Mouse (Mus musculus): ENCODE data around the gene Lbhd2. TPM values are rescaled to one million over a fixed set of nuclear protein-coding genes. Genes with fewer than 3 reads are reported as not detected.

Lbhd2 gene
- polyA plus RNA-seq, 1 experiment from 2014 or later: 0.26 TPM

DNA sequence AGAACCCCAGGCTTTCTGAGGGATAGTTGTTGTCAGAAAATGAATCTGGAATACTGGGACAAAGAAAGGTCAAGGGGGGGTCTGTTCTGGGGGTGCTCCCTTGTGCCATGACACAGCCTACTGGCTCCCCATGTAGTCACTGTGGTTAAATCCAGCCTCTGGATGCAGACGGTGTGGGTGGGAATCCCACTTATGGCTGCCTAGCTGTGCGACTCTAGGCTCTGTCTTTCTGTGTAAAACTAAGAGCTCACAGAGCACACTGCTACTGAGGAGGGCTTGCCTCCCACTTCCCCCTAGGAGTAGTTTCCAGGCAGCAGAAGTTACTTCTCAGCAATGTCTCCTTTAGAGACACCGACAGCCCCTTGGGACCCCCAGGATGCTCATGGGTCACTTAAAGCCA, 29.6 kb downstream of the Lbhd2 start:
- ATAC-seq (ENCODE audit: low FRiP score): no peak

DNA sequence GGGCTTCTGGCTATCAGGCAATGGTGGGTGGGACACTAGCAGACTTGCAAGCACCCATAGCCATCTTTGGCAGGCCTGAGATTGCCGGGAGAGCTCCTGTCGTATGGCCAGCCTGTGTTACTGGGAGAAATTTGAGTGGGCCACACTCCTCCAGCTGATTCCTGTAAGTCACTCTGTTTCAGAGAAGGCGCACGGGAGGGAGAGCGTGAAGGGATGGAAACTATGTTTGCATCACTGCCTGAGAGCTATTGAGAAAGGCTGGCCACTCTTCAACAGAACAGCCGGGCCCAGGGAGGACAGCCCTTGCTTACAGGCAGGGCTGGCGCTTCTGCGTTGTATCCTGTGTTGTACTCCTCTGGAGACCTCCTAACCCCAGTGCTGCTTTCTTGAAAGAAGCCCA, 30.0 kb downstream of the Lbhd2 start:
- H3K4me1 ChIP-seq (replicated peaks): peaks cover 16% of the 10 kb centered on the region
- H3K27me3 ChIP-seq: peaks cover 63% of the 10 kb centered on the region
- no peak for ATAC-seq (ENCODE audit: low FRiP score)
- H3K9ac ChIP-seq: no peak overlapping the region
- H3K9me3 ChIP-seq: no peaks in the 10 kb centered on the region
- no peak overlapping the region for H3K4me3 ChIP-seq
- no peak overlapping the region for H3K27ac ChIP-seq
- no peaks in the 10 kb centered on the region for H3K36me3 ChIP-seq
- WGBS: 78% methylated on average over 8 of the region's 8 CpGs
- H3K4me2 ChIP-seq: no peak overlapping the region

More for the DNA sequence above, 29.6 kb downstream of the Lbhd2 start:
- Histone ChIP-seq H3K36me3 (no peaks in the 10 kb centered on the region), H3K4me1 (replicated peaks) (peaks cover 16% of the 10 kb centered on the region), H3K9ac (no peak overlapping the region), H3K4me3 (no peak overlapping the region), H3K27me3 (peaks cover 63% of the 10 kb centered on the region), H3K27ac (no peak overlapping the region), H3K4me2 (no peak overlapping the region), H3K9me3 (no peaks in the 10 kb centered on the region)
- 76% methylated on average over 3 of the region's 3 CpGs for WGBS

DNA sequence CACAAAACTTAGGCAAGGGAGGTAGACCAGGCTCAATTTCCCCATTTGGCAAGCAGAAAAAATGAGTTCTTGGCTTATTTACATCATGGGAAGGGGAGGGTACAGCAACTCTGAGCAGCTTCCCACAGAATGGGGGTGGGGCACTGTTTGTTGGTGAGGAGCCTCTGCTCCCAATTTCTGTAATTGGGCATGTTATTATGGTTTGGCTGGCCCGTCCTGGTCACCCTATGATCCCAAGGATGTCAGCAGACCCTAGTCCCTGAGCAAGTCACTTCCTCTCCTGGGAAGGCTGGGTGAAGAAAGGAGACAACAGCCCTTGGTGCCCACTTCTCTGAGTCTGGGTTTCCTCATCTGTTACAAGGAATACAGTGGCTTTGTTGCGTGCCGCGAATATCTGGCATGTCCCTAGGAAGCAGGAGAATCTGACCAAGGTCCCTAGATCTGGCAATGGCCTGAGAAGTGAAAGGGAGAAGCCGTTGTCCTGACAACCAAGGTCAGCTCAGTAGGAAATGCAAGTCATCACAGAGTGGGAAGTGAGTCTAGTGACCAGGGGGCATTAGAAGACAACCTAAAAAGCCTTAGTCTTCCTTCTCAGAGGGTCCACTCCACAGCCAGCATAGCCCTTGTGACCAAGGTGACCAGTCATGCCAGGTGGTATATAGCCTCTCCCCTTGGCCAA, 30.8 kb downstream of the Lbhd2 start:
- 81% methylated on average over 5 of the region's 5 CpGs for WGBS
- H3K27me3 ChIP-seq: peaks cover 63% of the 10 kb centered on the region

GRCm38 (mm10) chr12:111438850-111439249, 32.2 kb downstream of the Lbhd2 start:
- H3K27me3 ChIP-seq: peaks cover 69% of the 10 kb centered on the region
- H3K9me3 ChIP-seq: no peaks in the 10 kb centered on the region
- no peak overlapping the region for H3K4me2 ChIP-seq
- no peak overlapping the region for H3K4me3 ChIP-seq
- peaks cover 26% of the 10 kb centered on the region for H3K4me1 ChIP-seq (replicated peaks)
- H3K9ac ChIP-seq: no peak overlapping the region
- no peak overlapping the region for H3K27ac ChIP-seq
- no peaks in the 10 kb centered on the region for H3K36me3 ChIP-seq
- 85% methylated on average over 6 of the region's 6 CpGs for WGBS
- no peak for ATAC-seq (ENCODE audit: low FRiP score)

More for the DNA sequence above, 30.8 kb downstream of the Lbhd2 start:
- Histone ChIP-seq H3K4me1 (replicated peaks) (peaks cover 22% of the 10 kb centered on the region), H3K36me3 (no peaks in the 10 kb centered on the region), H3K4me2 (no peak overlapping the region), H3K27ac (no peak overlapping the region), H3K4me3 (no peak overlapping the region), H3K9me3 (no peaks in the 10 kb centered on the region), H3K9ac (no peak overlapping the region)
- ATAC-seq (ENCODE audit: low FRiP score): no peak

DNA sequence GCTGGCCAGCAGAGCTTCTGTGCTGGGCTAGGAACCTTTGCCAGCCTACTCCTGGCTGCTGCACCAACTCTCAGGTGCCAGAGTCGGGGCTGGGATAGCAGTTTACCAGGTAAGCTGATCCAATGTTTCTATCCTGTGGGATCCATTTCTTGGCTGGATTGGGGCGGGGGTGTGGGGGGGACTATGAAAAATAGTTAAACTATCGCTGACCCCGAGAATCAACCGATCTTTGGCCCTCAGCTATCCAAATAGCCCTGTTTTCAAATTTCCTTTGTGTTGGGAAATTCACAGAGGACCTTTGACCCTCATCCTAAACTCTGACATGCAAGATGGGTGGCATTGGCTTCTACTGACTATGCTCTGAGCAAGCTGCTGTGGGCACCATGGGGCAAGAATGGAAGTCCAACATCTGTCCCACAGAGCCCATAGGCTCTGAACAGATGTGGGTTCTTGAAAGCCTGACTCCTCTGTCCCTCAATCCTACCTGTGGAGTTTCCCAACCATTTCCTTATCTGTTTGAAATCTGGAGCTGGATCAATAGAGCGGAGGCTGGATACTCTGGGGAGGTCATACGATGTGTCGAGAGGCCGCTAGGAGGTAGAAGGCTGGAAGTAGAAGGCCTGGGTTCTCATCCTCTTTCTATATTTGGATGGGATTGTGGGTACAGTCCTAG, 34.2 kb downstream of the Lbhd2 start:
- Histone ChIP-seq H3K36me3 (no peaks in the 10 kb centered on the region), H3K27ac (no peak overlapping the region), H3K4me2 (no peak overlapping the region), H3K9me3 (no peaks in the 10 kb centered on the region), H3K4me1 (replicated peaks) (peaks cover 18% of the 10 kb centered on the region), H3K27me3 (peaks cover 83% of the 10 kb centered on the region), H3K4me3 (no peak overlapping the region), H3K9ac (no peak overlapping the region)
- 92% methylated on average over 9 of the region's 9 CpGs for WGBS
- no peak for ATAC-seq (ENCODE audit: low FRiP score)

DNA sequence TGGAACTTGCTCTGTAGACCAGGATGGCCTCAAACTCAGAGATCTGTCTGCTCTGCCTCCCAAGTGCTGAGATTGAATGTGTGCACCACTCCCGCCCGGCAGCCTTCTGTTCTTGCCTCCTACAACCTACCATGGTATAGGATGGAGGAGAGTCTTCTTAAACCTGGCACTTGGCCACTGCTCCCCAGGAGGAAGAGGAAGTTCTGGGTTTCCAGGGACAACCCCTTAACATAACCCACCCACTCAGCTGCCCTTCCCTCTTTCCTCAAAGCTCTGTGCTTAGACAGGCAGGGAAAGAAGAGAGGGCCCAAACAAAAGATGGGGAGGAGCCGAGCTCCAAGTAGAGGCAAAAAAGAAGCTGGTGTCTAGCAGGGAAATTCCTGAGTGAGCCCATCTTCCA, 34.9 kb downstream of the Lbhd2 start:
- Histone ChIP-seq H3K27ac (no peak overlapping the region), H3K4me2 (no peak overlapping the region), H3K9me3 (no peaks in the 10 kb centered on the region), H3K36me3 (no peaks in the 10 kb centered on the region), H3K27me3 (peaks cover 84% of the 10 kb centered on the region), H3K4me1 (replicated peaks) (peaks cover 25% of the 10 kb centered on the region), H3K4me3 (no peak overlapping the region), H3K9ac (no peak overlapping the region)
- WGBS: 58% methylated on average over 3 of the region's 3 CpGs
- ATAC-seq (ENCODE audit: low FRiP score): no peak

- H3K4me3 ChIP-seq: peak within 1 kb of the TSS; percentile 41
- peaks cover 93% of the 10 kb centered on the region for H3K27me3 ChIP-seq
- H3K9ac ChIP-seq: peak within 1 kb of the TSS; percentile 56
- H3K4me1 ChIP-seq (replicated peaks): peaks cover 28% of the 10 kb centered on the region
- under 1% methylated on average over 48 of the region's 48 CpGs for WGBS
- peak; percentile 65 for ATAC-seq (ENCODE audit: low FRiP score)
- no peaks in the 10 kb centered on the region for H3K36me3 ChIP-seq
- no peaks in the 10 kb centered on the region for H3K9me3 ChIP-seq
- H3K27ac ChIP-seq: no peak within 1 kb of the TSS
- H3K4me2 ChIP-seq: peak within 1 kb of the TSS; percentile 67
These were observed 35.9 kb downstream of the Lbhd2 start, which contains the start of gene Tnfaip2 for GRCm38 (mm10) chr12:111442309-111443010. Gene Tnfaip2, plus strand, starts transcription at chr12:111442469.

DNA sequence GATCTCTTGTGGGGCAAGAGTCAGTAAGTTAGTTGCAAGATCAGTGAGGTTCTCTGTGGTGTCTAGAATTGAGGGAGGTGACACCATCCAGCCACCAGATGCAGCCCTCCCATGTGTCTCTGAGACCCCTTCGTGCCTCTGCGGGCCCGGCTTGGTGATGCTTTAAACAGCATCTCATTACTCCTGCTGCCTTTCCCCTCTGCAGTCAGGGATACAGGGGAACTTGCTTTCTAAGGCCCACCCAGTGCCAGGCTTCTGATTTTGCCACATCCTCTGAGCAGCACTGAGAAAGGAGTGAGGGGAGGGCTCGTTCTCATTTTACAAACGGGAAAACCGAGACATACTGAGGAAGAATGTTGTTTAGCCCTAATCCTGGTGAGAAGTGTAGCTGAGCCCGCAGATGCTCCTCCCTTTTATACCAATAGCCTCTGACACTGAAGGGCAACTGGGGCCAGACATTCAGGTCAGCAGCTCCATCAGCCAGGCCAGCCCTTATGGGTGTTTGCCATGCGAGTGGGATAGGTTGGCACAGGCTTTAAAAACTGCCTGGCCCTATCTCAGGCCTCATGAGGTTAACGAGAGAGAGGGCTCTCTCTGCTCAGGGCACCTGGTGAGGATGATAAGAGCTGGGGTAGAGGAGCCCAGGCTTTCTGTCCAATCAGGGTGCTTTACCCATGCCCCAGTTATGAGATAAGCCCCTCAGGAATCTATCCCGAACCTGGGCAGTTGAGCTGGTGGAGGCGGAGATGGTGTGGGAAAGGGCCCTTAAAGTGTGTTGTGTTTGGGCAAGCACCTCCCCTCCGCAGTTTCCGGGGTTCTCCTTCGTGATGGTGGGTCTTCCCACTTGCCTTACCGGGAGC, 36.6 kb downstream of the Lbhd2 start:
- no peak overlapping the region for H3K9ac ChIP-seq
- no peak for ATAC-seq (ENCODE audit: low FRiP score)
- H3K4me3 ChIP-seq: peak overlapping the region; percentile 41; the same call in 1 of the 2 replicates

GRCm38 (mm10) chr12:111443921-111444831, 37.6 kb downstream of the Lbhd2 start:
- H3K27ac ChIP-seq: no peak overlapping the region
- H3K4me3 ChIP-seq: no peak overlapping the region
- 24% methylated on average over 10 of the region's 10 CpGs for WGBS
- ATAC-seq (ENCODE audit: low FRiP score): no peak
- H3K4me2 ChIP-seq: no peak overlapping the region
- H3K4me1 ChIP-seq (replicated peaks): peaks cover 32% of the 10 kb centered on the region
- H3K9ac ChIP-seq: no peak overlapping the region
- H3K27me3 ChIP-seq: peaks cover 95% of the 10 kb centered on the region
- H3K9me3 ChIP-seq: no peaks in the 10 kb centered on the region
- H3K36me3 ChIP-seq: no peaks in the 10 kb centered on the region

More for the DNA sequence above, 36.6 kb downstream of the Lbhd2 start:
- no peak overlapping the region for H3K27ac ChIP-seq
- WGBS: 14% methylated on average over 15 of the region's 15 CpGs
- peaks cover 93% of the 10 kb centered on the region for H3K27me3 ChIP-seq
- H3K9me3 ChIP-seq: no peaks in the 10 kb centered on the region
- H3K4me2 ChIP-seq: peak overlapping the region; percentile 67
- no peaks in the 10 kb centered on the region for H3K36me3 ChIP-seq
- peaks cover 32% of the 10 kb centered on the region for H3K4me1 ChIP-seq (replicated peaks)

GRCm38 (mm10) chr12:111445161-111445889, 38.7 kb downstream of the Lbhd2 start:
- Histone ChIP-seq H3K4me1 (replicated peaks) (peaks cover 40% of the 10 kb centered on the region), H3K36me3 (no peaks in the 10 kb centered on the region), H3K4me3 (peak overlapping the region; percentile 32), H3K4me2 (peak overlapping the region; percentile 50), H3K27ac (no peak overlapping the region), H3K27me3 (peaks cover 96% of the 10 kb centered on the region), H3K9me3 (no peaks in the 10 kb centered on the region), H3K9ac (0 out of 2 replicates have a peak overlapping the region, but pooled peaks have one; percentile 19)
- WGBS: 2% methylated on average over 48 of the region's 52 CpGs
- ATAC-seq (ENCODE audit: low FRiP score): no peak

Data from hindbrain, embryonic 13.5 days (tissue).